Mouse (Mus musculus) heart, embryonic 11.5 days (tissue): Measurements from ENCODE around the gene Arhgdib. TPM values are rescaled to one million over a fixed set of nuclear protein-coding genes. Genes with fewer than 3 reads are reported as not detected.
"Not testable (repeated sequence)": the region's sequence is repeated elsewhere in the genome, so short reads cannot be mapped to it uniquely, and the experiment has no call there.

Experiments
- ATAC-seq: fragments of 200-750 bp; cut with Nextera tagmentation; replicated peaks from 2 replicates; pipeline ENCODE4 v1.8.0; 2017; ENCODE audit warnings: moderate library complexity; ENCODE audit not compliant: insufficient number of reproducible peaks, low FRiP score, low TSS enrichment
- H3K27ac ChIP-seq: fragments of 300-500 bp; sonication (generic); 2 replicates; pipeline ENCODE4 v1.5.1; 2014; ENCODE audit warnings: mild to moderate bottlenecking, low read depth, low read length
- H3K27me3 ChIP-seq: fragments of 300-500 bp; sonication (generic); 2 replicates; pipeline ENCODE4 v1.6.1; 2014; ENCODE audit warnings: mild to moderate bottlenecking, low read length, mixed read lengths; ENCODE audit not compliant: control insufficient read depth, insufficient read depth
- H3K36me3 ChIP-seq: fragments of 300-500 bp; sonication (generic); 2 replicates; pipeline ENCODE4 v1.6.1; 2014; ENCODE audit warnings: mild to moderate bottlenecking, low read length, moderate library complexity, mixed read lengths; ENCODE audit not compliant: control insufficient read depth, insufficient read depth
- H3K4me1 ChIP-seq: fragments of 300-500 bp; sonication (generic); 2 replicates; pipeline ENCODE4 v1.6.1; 2014; ENCODE audit warnings: low read length; ENCODE audit not compliant: control insufficient read depth, insufficient read depth
- H3K4me2 ChIP-seq: fragments of 300-500 bp; sonication (generic); 2 replicates; pipeline ENCODE4 v1.6.1; 2014; ENCODE audit warnings: mild to moderate bottlenecking, moderate library complexity
- H3K4me3 ChIP-seq: fragments of 300-500 bp; sonication (generic); 2 replicates; pipeline ENCODE4 v1.5.1; 2014; ENCODE audit warnings: low read depth, low read length
- H3K9ac ChIP-seq: fragments of 300-500 bp; sonication (generic); 2 replicates; pipeline ENCODE4 v1.6.1; 2014; ENCODE audit warnings: mild to moderate bottlenecking, low read depth, low read length, moderate library complexity
- H3K9me3 ChIP-seq: fragments of 300-500 bp; sonication (generic); replicated peaks from 2 replicates; pipeline ENCODE4 v1.6.1; 2016; ENCODE audit warnings: low read length; ENCODE audit not compliant: control insufficient read depth
- WGBS: fragments of 180-500 bp; shearing (Covaris S2); extraction: QIAGEN DNeasy Blood & Tissue Kit; methylation state at CpG from one replicate; pipeline ENCODE4 v1.1.7; 2014; ENCODE audit not compliant: insufficient replicate concordance; 5-methylcytosine and 5-hydroxymethylcytosine counted together
- polyA plus RNA-seq: library from polyadenylated mRNA; unstranded; fragments of >200 nt; fragmentation: Nextera tagmentation; extraction: Ambion mirVana; gene quantifications from 2 replicates; pipeline ENCODE4 v1.2.1, GENCODE M21; 2014

Arhgdib gene
- polyA plus RNA-seq, 1 experiment from 2014 or later, result 115 TPM

DNA sequence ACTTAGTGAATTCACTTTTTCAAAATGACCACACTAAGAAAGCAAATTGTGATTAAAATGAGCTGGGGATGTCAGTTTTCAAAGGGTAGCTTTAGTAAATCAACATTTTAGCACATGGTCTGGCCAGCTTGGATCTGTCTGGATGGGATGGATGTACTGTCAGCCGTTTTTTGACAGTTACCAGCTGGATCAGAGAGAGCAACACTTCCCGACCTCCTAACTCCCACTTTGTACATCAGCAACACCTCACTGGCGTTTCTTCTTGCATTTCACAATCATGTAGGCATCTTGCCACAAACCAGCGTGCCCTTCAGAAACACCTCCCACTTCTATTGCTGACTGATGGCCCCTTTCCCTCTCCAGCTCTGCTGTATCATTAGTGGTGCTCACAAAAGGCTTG, 43.5 kb downstream of the Arhgdib start:
- Histone ChIP-seq H3K4me3 (no peak overlapping the region), H3K36me3 (no peaks in the 10 kb centered on the region), H3K9me3 (no peaks in the 10 kb centered on the region), H3K4me2 (no peak overlapping the region), H3K4me1 (peaks cover 24% of the 10 kb centered on the region), H3K27ac (peak overlapping the region; percentile 74; the same call in 1 of the 2 replicates), H3K27me3 (no peaks in the 10 kb centered on the region), H3K9ac (no peak overlapping the region)
- 28% methylated on average over 4 of the region's 4 CpGs for WGBS
- ATAC-seq, result peak; percentile 72; the same call in 1 of the 2 replicates

GRCm38 (mm10) chr6:136897789-136898188, 43.9 kb downstream of the Arhgdib start:
- WGBS, result 48% methylated on average over 4 of the region's 4 CpGs
- Histone ChIP-seq H3K4me2 (no peak overlapping the region), H3K27ac (peak overlapping the region; percentile 74), H3K27me3 (no peaks in the 10 kb centered on the region), H3K4me3 (no peak overlapping the region), H3K9ac (no peak overlapping the region), H3K4me1 (peaks cover 24% of the 10 kb centered on the region), H3K9me3 (no peaks in the 10 kb centered on the region), H3K36me3 (no peaks in the 10 kb centered on the region)
- ATAC-seq, result no peak

GRCm38 (mm10) chr6:136894532-136895339, 47.0 kb downstream of the Arhgdib start:
- H3K27me3 ChIP-seq, result no peaks in the 10 kb centered on the region
- no peak overlapping the region for H3K9ac ChIP-seq
- 46% methylated on average over 15 of the region's 15 CpGs for WGBS
- H3K4me2 ChIP-seq, result no peak overlapping the region
- no peak overlapping the region for H3K4me3 ChIP-seq
- H3K36me3 ChIP-seq, result no peaks in the 10 kb centered on the region
- peak overlapping the region; percentile 37 for H3K27ac ChIP-seq
- ATAC-seq, result no peak
- H3K4me1 ChIP-seq, result peaks cover 24% of the 10 kb centered on the region
- H3K9me3 ChIP-seq, result no peaks in the 10 kb centered on the region

- Histone ChIP-seq H3K27ac (no peak overlapping the region), H3K9ac (no peak overlapping the region), H3K4me3 (no peak overlapping the region), H3K27me3 (no peaks in the 10 kb centered on the region), H3K9me3 (no peaks in the 10 kb centered on the region), H3K4me2 (no peak overlapping the region), H3K4me1 (0 out of 2 replicates have a peak, but pooled peaks cover 4% of the 10 kb centered on the region), H3K36me3 (no peaks in the 10 kb centered on the region)
- whole genome bisulfite sequencing, result 52% methylated on average over 2 of the region's 2 CpGs
- no peak for ATAC-seq
Observed at GRCm38 (mm10) chr6:136892002-136892401, 49.7 kb downstream of the Arhgdib start.

DNA sequence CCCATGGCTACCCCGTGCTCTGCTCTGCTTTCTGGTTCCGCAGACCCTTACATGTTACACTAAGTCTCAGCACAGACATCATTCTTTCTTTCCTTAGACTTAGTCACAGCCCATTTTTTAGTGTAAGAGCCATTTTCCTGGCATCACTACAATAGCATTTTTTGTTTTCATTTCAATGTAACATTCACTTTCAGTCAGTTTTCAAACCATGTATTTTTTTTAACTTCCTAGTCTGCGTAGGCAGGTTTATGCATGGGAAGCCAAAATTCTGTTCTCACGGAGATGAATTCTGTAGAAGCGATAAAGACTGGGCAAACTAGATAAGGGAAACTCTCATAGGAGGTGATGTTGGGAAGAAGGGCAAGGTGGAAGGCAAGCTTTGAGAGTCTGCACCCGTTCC, 52.1 kb downstream of the Arhgdib start:
- H3K36me3 ChIP-seq, result no peaks in the 10 kb centered on the region
- 85% methylated on average over 6 of the region's 6 CpGs for WGBS
- no peaks in the 10 kb centered on the region for H3K9me3 ChIP-seq
- no peak overlapping the region for H3K4me2 ChIP-seq
- H3K27ac ChIP-seq, result no peak overlapping the region
- no peaks in the 10 kb centered on the region for H3K4me1 ChIP-seq
- H3K4me3 ChIP-seq, result no peak overlapping the region
- ATAC-seq, result no peak
- no peak overlapping the region for H3K9ac ChIP-seq
- H3K27me3 ChIP-seq, result no peaks in the 10 kb centered on the region

GRCm38 (mm10) chr6:136889067-136889466, 52.6 kb downstream of the Arhgdib start:
- Histone ChIP-seq H3K9me3 (no peaks in the 10 kb centered on the region), H3K27ac (no peak overlapping the region), H3K4me3 (no peak overlapping the region), H3K4me1 (no peaks in the 10 kb centered on the region), H3K9ac (no peak overlapping the region), H3K4me2 (no peak overlapping the region), H3K36me3 (no peaks in the 10 kb centered on the region), H3K27me3 (no peaks in the 10 kb centered on the region)
- ATAC-seq, result no peak
- 88% methylated on average over 6 of the region's 6 CpGs for WGBS

- H3K27me3 ChIP-seq, result no peaks in the 10 kb centered on the region
- ATAC-seq, result no peak; the same call in 1 of the 2 replicates
- H3K9ac ChIP-seq, result no peak overlapping the region
- H3K4me1 ChIP-seq, result no peaks in the 10 kb centered on the region
- no peaks in the 10 kb centered on the region for H3K36me3 ChIP-seq
- H3K4me2 ChIP-seq, result no peak overlapping the region
- no peak overlapping the region for H3K4me3 ChIP-seq
- 51% methylated on average over 9 of the region's 9 CpGs for WGBS
- H3K9me3 ChIP-seq, result no peaks in the 10 kb centered on the region
- H3K27ac ChIP-seq, result peak overlapping the region; percentile 37; the same call in 1 of the 2 replicates
Observed at GRCm38 (mm10) chr6:136887854-136888253, 53.8 kb downstream of the Arhgdib start.

- H3K27me3 ChIP-seq, H3K9ac ChIP-seq, ATAC-seq, H3K36me3 ChIP-seq, H3K4me2 ChIP-seq, H3K9me3 ChIP-seq, H3K4me1 ChIP-seq, H3K4me3 ChIP-seq, H3K27ac ChIP-seq: not testable (repeated sequence)
- WGBS, result 48% methylated on average over 1 of the region's 1 CpGs
Observed at GRCm38 (mm10) chr6:136884766-136885165, 56.9 kb downstream of the Arhgdib start.

DNA sequence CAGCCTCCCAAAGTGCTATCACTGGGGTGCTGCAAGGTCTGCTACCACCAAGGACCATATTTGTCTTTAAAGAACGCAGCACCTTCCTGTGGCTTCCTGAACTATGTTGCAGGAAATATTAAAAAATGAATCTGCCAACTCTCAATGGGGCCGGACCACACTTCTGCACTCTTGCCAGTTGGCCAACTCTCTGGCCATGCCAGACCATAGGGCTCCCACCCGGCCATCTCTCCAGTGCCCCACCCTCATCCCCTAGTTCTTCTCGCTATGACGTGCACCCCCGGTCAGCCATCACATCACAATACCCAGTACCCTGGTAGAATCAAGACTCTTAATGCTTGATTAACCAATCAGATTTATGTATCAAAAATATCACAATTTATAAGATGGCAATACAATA, 57.7 kb downstream of the Arhgdib start:
- 90% methylated on average over 6 of the region's 6 CpGs for WGBS
- Histone ChIP-seq H3K36me3 (no peaks in the 10 kb centered on the region), H3K27ac (no peak overlapping the region), H3K4me3 (no peak overlapping the region), H3K4me2 (no peak overlapping the region), H3K9me3 (no peaks in the 10 kb centered on the region), H3K4me1 (no peaks in the 10 kb centered on the region), H3K9ac (no peak overlapping the region), H3K27me3 (no peaks in the 10 kb centered on the region)
- ATAC-seq, result no peak
